Mouse (Mus musculus) liver, embryonic 15.5 days (tissue): ENCODE data around the gene Arl2bp. TPM values are rescaled to one million over a fixed set of nuclear protein-coding genes. Genes with fewer than 3 reads are reported as not detected.

Source experiments
- ATAC-seq: fragments of 200-750 bp; cut with Nextera tagmentation; 2 replicates; pipeline ENCODE4 v1.8.0; 2017; ENCODE audit warnings: moderate number of reproducible peaks, mild to moderate bottlenecking, moderate library complexity; ENCODE audit not compliant: insufficient read depth
- H3K27ac ChIP-seq: fragments of 300-500 bp; sonication (generic); replicated peaks from 2 replicates; pipeline ENCODE4 v1.5.1; 2015; ENCODE audit warnings: mild to moderate bottlenecking, inconsistent platforms
- H3K27me3 ChIP-seq: fragments of 300-500 bp; sonication (generic); 2 replicates; pipeline ENCODE4 v1.6.1; 2015; ENCODE audit warnings: mild to moderate bottlenecking, inconsistent platforms
- H3K36me3 ChIP-seq: fragments of 300-500 bp; sonication (generic); replicated peaks from 2 replicates; pipeline ENCODE4 v1.6.1; 2015; ENCODE audit warnings: moderate library complexity, mild to moderate bottlenecking, inconsistent platforms
- H3K4me1 ChIP-seq: fragments of 300-500 bp; sonication (generic); replicated peaks from 2 replicates; pipeline ENCODE4 v1.6.1; 2015; ENCODE audit warnings: inconsistent platforms
- H3K4me2 ChIP-seq: fragments of 300-500 bp; sonication (generic); 2 replicates; pipeline ENCODE4 v1.6.1; 2015; ENCODE audit warnings: moderate library complexity, mild to moderate bottlenecking, inconsistent platforms
- H3K4me3 ChIP-seq: fragments of 300-500 bp; sonication (generic); replicated peaks from 2 replicates; pipeline ENCODE4 v1.5.1; 2015; ENCODE audit warnings: mild to moderate bottlenecking, inconsistent platforms
- H3K9ac ChIP-seq: fragments of 300-500 bp; sonication (generic); 2 replicates; pipeline ENCODE4 v1.6.1; 2015; ENCODE audit warnings: moderate library complexity, mild to moderate bottlenecking, inconsistent platforms
- H3K9me3 ChIP-seq: fragments of 300-500 bp; sonication (generic); replicated peaks from 2 replicates; pipeline ENCODE4 v1.6.1; 2016; ENCODE audit warnings: inconsistent platforms
- WGBS: fragments of 180-500 bp; shearing (Covaris S2); methylation state at CpG from one replicate; pipeline ENCODE4 v1.1.7; 2015; ENCODE audit warnings: mixed read lengths; ENCODE audit not compliant: insufficient replicate concordance; 5-methylcytosine and 5-hydroxymethylcytosine counted together
- polyA plus RNA-seq: library from polyadenylated mRNA; unstranded; fragments of >200 nt; fragmentation: Nextera tagmentation; extraction: Ambion mirVana; gene quantifications from 2 replicates; pipeline ENCODE4 v1.2.1, GENCODE M21; 2015

Gene Arl2bp
- polyA plus RNA-seq, 1 experiment from 2014 or later = 23.9 TPM

DNA sequence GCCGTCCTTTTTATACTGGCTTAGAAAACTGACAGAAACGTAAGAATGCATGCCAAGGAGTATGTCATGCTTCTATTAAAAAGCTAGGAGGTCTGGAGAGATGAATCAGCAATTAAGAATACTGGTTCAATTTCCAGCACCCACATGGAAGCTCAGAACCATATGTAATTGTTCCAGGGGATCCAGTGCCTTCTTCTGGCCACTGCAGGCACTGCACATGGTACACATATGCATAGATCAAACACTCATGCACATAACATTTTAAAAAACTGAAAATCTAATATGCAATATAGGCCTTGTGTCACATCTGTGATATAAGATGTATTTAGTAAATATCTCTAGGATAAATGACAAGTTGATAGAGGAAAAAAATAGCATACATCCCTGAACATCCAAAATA is 8.4 kb upstream of the Arl2bp start:
- no peak overlapping the region for H3K27ac ChIP-seq
- H3K27me3 ChIP-seq = no peaks in the 10 kb centered on the region
- H3K36me3 ChIP-seq = peaks cover 38% of the 10 kb centered on the region
- ATAC-seq = no peak
- no peak overlapping the region for H3K4me2 ChIP-seq
- H3K4me3 ChIP-seq = no peak overlapping the region
- H3K9ac ChIP-seq = no peak overlapping the region
- 82% methylated on average over 2 of the region's 2 CpGs for WGBS
- peaks cover 12% of the 10 kb centered on the region for H3K4me1 ChIP-seq
- no peaks in the 10 kb centered on the region for H3K9me3 ChIP-seq

DNA sequence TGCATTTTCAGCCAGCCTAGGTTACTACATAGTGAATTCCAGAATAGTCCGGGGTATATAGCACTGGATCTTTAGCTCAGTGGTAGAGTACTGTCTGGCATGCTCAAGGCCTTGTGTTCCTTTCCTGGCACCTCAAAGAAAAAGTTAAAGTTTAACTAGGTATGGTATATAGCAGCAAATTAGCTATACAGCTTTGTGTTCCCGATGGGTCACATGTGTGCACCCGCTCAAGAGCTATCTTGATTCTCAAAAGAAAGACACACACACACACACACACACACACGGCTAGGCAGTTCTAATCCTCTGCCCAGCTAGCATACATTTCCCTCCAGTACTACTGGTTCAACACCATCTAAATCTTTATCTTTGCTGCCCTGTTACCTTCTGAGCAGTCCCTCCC is 6.0 kb upstream of the Arl2bp start:
- no peak overlapping the region for H3K4me3 ChIP-seq
- H3K9ac ChIP-seq = no peak overlapping the region
- H3K27ac ChIP-seq = no peak overlapping the region
- H3K4me2 ChIP-seq = no peak overlapping the region
- peaks cover 4% of the 10 kb centered on the region; the same call in 1 of the 2 replicates for H3K4me1 ChIP-seq
- ATAC-seq = no peak
- peaks cover 21% of the 10 kb centered on the region for H3K36me3 ChIP-seq
- no peaks in the 10 kb centered on the region for H3K9me3 ChIP-seq
- H3K27me3 ChIP-seq = no peaks in the 10 kb centered on the region
- 73% methylated on average over 4 of the region's 4 CpGs for WGBS

DNA sequence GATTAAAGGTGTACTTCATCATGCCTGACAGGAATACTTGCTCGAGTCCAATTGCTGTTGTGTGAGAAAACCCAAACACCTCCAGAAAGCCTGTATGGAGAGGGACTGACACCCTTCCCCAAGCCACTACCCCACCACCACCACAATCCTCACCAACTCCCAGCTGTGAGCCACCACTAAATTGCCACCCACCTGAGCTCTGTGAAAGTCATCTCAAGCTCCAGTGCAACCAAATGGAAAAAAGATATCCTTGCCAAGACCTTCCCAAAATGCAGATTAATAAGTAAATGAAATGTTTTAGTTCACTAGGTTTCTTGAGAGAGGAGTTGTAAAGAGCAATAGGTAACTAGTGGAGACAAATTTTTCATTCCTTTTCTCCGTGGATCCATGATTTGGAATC is 1.7 kb upstream of the Arl2bp start:
- Histone ChIP-seq H3K4me2 (no peak overlapping the region), H3K9me3 (no peaks in the 10 kb centered on the region), H3K4me3 (no peak overlapping the region), H3K27ac (no peak overlapping the region), H3K4me1 (peaks cover 23% of the 10 kb centered on the region), H3K9ac (no peak overlapping the region), H3K36me3 (no peaks in the 10 kb centered on the region), H3K27me3 (no peaks in the 10 kb centered on the region)
- ATAC-seq = no peak
- WGBS = 59% methylated on average over 2 of the region's 2 CpGs

DNA sequence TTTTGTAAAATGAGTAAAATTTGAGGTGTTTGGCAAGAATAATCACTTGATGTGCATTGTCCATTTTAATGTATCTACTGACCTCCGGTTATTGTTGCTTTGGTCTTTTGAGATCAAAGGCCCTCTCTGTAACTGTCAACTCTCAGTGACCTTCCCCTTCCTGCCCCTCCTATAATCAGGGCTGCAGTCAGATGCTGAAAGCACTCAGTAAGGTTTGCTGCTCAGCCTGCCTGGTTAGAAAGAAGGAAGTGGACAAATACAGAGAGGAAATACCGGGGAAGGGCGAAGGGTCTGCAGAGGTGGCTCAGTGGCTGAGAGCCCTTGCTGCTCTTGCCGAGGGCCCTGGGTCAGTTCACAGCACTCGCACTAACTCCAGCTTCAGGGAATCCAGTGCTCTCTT is 8.0 kb downstream of the Arl2bp start:
- H3K4me3 ChIP-seq = no peak overlapping the region
- no peak overlapping the region for H3K4me2 ChIP-seq
- H3K4me1 ChIP-seq = no peaks in the 10 kb centered on the region; the same call in 1 of the 2 replicates
- no peak overlapping the region for H3K9ac ChIP-seq
- H3K36me3 ChIP-seq = peaks cover 39% of the 10 kb centered on the region
- 46% methylated on average over 5 of the region's 5 CpGs for WGBS
- ATAC-seq = no peak
- no peaks in the 10 kb centered on the region for H3K9me3 ChIP-seq
- no peaks in the 10 kb centered on the region for H3K27me3 ChIP-seq
- no peak overlapping the region for H3K27ac ChIP-seq

DNA sequence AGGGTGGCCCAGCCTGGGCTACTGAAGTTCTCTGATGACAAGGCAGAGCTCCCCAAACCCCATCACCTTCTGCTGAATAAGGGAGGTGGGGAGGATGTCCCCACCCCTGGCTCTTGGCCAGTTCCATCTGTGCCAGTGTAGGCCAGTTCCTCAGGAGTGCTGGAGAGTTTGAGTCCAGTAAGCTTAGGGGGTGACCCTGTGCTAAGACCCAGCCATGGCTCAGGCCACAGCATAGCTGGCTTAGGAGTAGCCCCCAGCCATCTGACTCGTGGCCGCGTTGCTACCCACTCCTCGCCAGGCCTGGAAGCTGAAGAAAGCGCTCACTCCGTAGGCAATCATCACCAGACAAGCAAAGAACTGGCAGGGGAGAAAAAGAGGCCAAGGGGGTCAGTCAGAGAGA is 9.5 kb downstream of the Arl2bp start:
- Histone ChIP-seq H3K4me1 (no peaks in the 10 kb centered on the region; the same call in 1 of the 2 replicates), H3K4me3 (no peak overlapping the region), H3K9ac (no peak overlapping the region), H3K4me2 (no peak overlapping the region), H3K9me3 (no peaks in the 10 kb centered on the region), H3K27ac (no peak overlapping the region), H3K27me3 (no peaks in the 10 kb centered on the region), H3K36me3 (peaks cover 33% of the 10 kb centered on the region)
- 80% methylated on average over 6 of the region's 6 CpGs for WGBS
- no peak for ATAC-seq

DNA sequence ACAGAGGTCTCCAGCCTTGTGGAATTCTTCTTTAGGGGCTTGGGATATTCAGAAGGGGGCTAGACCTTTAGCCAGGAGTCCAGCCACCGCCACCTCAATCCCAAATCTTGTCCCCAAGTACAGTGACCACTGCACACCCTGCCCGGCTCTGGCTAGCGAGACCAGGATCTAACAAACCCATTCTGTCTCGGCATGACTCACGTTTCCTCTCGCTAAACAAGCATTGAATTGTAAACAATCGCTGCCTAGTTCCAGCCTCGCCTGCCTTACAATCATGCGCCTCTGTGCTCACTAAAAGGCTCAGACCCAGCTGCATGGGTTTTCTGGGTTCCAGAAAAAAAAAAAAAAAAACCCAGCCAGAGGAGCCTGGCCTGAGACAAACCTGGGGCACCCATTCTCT is 12.2 kb downstream of the Arl2bp start:
- Histone ChIP-seq H3K4me1 (no peaks in the 10 kb centered on the region; the same call in 1 of the 2 replicates), H3K9me3 (no peaks in the 10 kb centered on the region), H3K36me3 (peaks cover 8% of the 10 kb centered on the region), H3K27ac (no peak overlapping the region), H3K27me3 (no peaks in the 10 kb centered on the region), H3K9ac (no peak overlapping the region), H3K4me3 (no peak overlapping the region), H3K4me2 (no peak overlapping the region)
- WGBS = 38% methylated on average over 9 of the region's 9 CpGs
- no peak for ATAC-seq

DNA sequence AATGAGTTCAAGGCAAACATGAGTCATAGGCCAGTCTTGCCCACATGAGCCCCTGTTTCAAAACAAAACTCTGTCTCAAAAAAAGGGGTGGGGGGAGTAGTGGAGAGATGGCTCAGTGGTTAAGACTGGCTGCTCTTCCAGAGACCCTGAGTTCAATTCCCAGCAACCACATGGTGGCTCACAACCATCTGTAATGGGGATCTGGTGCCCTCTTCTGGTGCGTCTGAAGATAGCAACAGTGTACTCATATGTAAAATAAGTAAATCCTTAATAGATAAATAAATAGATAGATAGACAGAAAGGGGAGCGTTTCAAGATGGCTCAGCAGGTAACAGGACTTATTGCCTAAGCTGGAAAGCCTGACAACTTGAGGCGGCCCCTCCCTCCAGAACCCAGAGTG is 14.0 kb downstream of the Arl2bp start:
- 74% methylated on average over 3 of the region's 3 CpGs for WGBS
- Histone ChIP-seq H3K4me3 (no peak overlapping the region), H3K36me3 (no peaks in the 10 kb centered on the region), H3K27ac (no peak overlapping the region), H3K4me1 (no peaks in the 10 kb centered on the region), H3K27me3 (no peaks in the 10 kb centered on the region), H3K4me2 (no peak overlapping the region), H3K9ac (no peak overlapping the region), H3K9me3 (no peaks in the 10 kb centered on the region)
- no peak for ATAC-seq

DNA sequence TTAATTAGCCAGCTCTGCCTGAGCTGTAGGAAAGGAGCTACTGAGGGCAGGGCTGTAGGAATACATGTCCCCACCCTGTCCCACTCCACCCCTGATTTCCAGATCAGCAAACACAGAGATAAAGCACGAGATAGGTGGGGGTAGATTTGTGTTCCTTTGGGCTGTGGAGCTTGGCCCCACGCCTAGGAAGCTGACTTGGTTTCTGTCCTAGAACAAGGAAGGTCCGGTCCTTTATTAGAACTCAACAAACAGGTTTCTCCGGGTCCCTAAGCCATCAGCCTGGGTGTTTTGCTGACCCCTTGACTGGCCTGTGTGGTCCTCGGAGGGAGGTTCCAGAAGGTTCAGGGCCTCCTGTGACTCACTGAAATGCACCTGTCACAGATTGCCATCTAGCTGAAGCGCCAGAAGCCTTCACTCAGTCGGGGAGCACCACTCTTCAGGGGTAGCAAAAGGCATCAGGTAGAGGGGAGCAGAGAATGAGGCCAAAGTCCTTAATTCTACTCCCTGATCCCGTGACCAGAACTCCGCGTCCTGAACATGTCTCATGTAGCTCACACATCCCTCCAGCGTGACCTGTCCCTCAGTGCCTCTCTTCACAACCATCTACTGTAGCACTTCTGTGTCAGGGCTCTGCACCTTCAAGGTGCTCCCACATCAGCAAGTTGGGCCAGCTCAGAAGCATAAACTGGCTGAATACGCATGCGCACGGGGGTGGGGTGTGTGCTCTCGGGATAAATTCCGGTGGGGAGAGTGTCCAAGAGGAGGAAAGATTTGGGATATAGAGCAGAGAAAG is 16.5 kb downstream of the Arl2bp start:
- H3K9me3 ChIP-seq = no peaks in the 10 kb centered on the region
- H3K4me1 ChIP-seq = no peaks in the 10 kb centered on the region
- no peaks in the 10 kb centered on the region for H3K36me3 ChIP-seq
- no peak overlapping the region for H3K4me2 ChIP-seq
- no peak overlapping the region for H3K9ac ChIP-seq
- no peak for ATAC-seq
- H3K27ac ChIP-seq = no peak overlapping the region
- H3K27me3 ChIP-seq = no peaks in the 10 kb centered on the region
- WGBS = 66% methylated on average over 16 of the region's 16 CpGs
- H3K4me3 ChIP-seq = no peak overlapping the region

DNA sequence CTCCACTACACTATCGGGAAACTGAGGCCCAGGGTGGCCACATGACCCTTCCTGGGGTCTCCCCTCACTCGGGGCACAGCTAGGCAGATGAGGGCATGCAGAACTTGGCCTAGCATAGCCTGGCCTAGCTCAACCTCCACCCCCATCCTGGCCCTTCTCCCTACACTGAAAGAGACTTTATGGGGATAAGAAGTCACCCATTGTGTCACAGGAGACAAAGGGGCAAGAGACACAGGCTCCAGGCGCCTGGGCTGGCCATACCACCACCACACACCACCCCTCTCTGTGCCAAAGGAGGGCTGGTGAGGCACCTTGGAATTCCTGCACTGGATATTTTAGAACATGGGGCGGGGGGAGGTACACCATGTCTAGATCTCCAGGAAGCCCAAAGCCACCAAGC is 17.9 kb downstream of the Arl2bp start:
- no peak for ATAC-seq
- no peaks in the 10 kb centered on the region for H3K27me3 ChIP-seq

DNA sequence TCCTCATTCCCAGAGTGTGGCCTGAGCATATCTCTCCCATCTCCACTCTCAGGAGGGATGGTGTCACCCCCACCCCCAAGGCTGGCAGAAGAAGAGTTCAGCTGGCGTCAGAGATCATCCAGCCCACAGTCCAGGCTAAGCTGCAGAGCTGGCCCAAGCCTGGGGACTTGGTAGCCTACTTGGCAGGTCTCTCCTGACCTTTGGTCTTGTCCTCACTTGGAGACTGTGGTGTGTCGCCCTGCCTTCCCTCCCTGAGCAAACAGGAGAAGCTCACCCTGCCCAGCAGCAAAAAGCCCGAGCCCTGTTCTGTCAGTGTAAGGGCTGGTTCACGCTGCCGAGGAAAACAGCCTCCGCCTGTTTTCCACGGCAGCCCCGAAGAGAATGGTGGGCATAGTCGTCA is 19.6 kb downstream of the Arl2bp start:
- Histone ChIP-seq H3K4me2 (no peak overlapping the region), H3K4me3 (no peak overlapping the region), H3K27me3 (peaks cover 6% of the 10 kb centered on the region; the same call in 1 of the 2 replicates), H3K9me3 (no peaks in the 10 kb centered on the region), H3K27ac (no peak overlapping the region), H3K36me3 (no peaks in the 10 kb centered on the region), H3K4me1 (no peaks in the 10 kb centered on the region), H3K9ac (no peak overlapping the region)
- no peak for ATAC-seq
- 59% methylated on average over 9 of the region's 9 CpGs for WGBS

More for the DNA sequence above, 17.9 kb downstream of the Arl2bp start:
- H3K9ac ChIP-seq = no peak overlapping the region
- no peaks in the 10 kb centered on the region for H3K9me3 ChIP-seq
- H3K27ac ChIP-seq = no peak overlapping the region
- 41% methylated on average over 4 of the region's 4 CpGs for WGBS
- H3K4me2 ChIP-seq = no peak overlapping the region
- H3K36me3 ChIP-seq = no peaks in the 10 kb centered on the region
- no peaks in the 10 kb centered on the region for H3K4me1 ChIP-seq
- no peak overlapping the region for H3K4me3 ChIP-seq

DNA sequence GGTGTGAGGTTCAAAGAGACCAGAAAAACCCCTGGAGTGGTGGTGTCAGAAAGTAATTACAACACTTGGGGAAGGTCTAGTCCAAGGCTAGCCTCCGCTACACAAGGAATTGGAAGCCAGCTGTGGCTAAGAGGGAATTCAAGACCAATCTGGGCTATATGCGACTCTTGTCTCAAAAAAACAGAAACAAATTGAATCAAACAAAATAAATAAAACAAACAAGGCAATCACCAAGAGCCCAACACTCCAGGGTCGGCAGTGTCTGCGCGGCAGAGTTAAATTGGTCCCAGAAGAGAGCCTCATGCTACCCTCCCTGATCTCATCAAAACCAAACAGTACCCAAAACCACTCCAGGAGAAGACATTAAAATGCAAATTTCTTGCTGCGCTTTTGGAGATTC is 28.3 kb downstream of the Arl2bp start:
- Histone ChIP-seq H3K4me2 (no peak overlapping the region), H3K9me3 (no peaks in the 10 kb centered on the region), H3K36me3 (no peaks in the 10 kb centered on the region), H3K27me3 (peaks cover 84% of the 10 kb centered on the region), H3K27ac (no peak overlapping the region), H3K9ac (no peak overlapping the region), H3K4me1 (peaks cover 13% of the 10 kb centered on the region), H3K4me3 (no peak overlapping the region)
- ATAC-seq = no peak
- WGBS = 8% methylated on average over 6 of the region's 6 CpGs
